Mouse (Mus musculus): ENCODE measurements around the gene Polr3h.

Polr3h gene

DNA sequence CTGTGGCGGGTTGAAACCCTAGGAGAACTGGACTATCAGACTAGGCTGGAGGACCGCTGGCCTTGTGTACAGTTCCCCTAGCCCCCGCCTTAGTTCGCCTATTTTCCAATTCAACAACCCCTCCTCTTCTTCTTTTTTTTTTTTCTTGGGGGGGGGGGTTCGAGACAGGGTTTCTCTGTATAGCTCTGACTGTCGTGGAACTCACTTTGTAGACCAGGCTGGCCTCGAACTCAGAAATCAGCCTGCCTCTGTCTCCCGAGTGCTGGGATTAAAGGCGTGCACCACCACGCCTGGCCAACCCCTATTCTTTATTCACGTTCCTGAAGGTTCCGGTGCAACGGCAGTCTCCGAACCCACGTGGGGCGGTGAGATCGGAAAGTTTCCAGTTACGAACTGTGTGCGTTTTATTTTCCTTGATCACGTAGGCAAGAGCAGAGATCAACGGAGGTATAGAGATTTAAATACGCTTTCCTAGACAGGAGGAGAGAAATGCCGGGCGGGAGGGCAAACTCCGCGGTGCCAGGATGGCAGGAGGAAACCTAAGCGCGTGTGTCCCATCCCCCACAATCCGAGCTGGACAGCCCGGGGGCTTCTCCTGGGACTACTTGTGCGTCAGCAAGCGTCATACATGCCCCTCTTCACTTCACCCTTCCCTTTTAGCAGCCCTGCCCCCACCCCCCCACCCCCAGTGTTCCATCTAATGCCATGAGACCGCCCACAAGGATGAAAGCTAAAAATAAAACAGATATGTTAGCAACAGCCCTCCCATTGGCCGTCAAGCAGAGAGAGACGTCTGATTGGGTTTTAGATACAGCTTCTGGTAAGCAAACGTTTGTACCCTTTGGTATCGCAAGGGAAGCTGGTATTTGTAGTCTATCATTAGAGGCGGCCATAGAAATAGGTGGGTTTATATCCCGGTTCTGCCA lies 66.4 kb downstream of the Polr3h start:
- DNase-seq, result peak; percentile 81

DNA sequence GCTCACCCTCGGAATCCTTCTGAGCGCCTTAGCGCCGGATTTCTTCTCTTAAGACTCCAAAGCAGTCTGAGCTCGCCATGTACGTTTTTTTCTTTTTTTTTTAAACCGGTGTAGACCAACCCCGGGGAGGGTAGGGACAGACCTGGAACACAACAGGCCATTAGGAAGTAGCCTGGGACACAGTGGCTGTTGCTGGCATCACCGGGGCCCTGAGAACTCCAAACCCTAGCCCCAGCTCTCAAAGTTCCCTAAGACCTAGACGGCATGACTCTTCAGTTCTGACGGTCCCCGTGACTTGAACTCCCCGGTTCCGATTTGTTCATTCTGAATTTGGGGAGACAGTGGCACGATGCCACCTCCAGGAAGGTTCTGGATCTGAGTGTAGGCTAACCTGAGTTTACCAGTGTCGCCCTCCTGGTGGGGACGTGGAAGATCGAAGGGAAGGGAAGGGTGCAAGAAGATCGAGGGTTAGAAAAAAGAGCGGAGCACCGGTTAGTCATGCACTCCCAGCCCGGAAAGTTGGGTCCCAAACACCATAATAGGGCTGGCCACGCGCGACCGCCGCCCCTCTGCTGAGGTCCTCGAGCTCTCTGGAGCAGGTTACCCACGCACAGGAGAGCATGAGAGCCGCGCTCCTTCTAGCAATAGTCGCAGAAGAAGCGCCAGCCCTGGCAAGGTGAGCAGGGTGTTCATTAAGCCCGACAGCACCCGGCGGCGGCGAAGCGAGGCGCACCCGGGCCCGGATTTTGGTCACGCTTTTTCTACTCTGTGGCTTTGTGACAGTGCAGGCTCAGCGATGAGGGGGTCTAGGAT lies 67.3 kb downstream of the Polr3h start, which contains the start of gene Tob2:
Gene Tob2, minus strand, starts transcription at position 280 of the 813 bp plus-strand sequence.
- peak; percentile 84 for DNase-seq

DNA sequence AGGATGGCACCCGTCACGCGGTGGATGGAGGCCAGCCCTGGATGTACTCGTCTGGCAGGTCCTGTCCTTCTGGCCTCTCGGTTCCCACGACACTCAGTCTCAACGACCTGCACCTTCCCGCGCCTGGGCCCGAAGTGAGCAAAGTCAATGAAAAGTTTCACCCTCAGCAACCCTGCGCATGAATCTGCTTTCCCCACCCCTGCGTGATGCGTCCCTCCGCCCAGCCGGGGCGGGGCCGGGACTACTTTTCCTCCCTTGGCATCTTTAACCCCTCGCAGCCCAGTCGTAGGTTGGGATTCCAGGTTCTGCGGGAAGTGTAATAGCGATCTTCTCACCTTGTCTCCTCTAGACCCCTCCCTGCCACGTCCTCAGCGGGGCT lies 67.9 kb downstream of the Polr3h start:
- peak; percentile 94 for DNase-seq

DNA sequence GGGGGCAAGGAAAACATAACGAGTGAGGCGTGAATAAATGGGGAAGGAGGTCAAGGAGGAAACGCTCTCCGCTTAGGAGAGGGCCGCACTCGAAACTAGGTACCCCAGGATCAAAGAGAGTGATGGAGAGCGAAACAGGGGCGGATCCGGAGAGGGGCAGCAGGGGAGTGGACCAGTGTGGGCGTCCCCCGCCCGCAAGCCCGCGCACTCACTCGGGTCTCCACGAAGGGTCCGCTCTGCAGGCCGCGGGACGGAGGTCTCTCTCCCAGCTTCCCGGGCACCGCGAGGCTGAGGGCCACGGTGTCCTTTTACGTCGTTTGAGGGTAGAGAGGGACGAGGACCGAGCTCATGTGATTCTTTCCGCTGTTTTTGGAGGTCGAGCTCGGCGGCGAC lies 68.3 kb downstream of the Polr3h start:
- no peak for DNase-seq

DNA sequence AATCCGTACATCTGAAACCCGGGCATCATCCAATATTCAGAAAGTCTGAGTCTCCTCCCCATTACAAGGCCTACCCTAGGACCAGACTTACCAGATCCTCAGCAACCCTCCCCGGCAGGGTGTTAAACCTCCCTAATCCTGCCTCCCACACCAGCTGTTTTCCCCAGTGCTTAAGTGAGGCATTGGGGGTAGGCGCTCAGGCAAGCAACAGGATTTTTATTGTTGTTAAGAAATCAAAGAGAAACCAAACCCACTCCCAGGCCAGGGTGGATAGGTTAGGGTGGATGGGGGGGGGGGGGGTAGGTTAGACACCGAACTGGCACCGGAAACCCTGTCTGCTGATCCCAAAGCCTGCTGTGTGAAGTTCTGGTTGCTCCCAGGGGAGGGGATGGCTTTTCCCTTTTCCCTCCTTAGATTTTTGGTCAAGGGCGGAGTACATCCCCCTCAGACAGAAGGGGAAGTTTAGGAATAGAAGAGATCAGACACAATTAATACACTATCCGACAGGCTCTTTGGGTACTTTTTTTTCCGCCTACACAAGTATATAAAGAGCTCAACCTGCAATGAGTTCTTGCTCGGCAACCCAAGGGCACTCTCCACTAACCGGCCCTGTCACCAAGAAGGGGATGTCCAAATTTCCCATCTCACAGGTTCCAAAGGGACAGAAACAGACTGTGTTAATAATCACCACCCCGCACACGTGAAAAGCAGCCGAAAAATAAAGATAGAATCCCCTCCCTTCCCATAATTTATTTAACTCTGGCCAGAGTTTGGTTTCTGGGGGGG lies 68.9 kb downstream of the Polr3h start:
- DNase-seq, result peak; percentile 42

DNA sequence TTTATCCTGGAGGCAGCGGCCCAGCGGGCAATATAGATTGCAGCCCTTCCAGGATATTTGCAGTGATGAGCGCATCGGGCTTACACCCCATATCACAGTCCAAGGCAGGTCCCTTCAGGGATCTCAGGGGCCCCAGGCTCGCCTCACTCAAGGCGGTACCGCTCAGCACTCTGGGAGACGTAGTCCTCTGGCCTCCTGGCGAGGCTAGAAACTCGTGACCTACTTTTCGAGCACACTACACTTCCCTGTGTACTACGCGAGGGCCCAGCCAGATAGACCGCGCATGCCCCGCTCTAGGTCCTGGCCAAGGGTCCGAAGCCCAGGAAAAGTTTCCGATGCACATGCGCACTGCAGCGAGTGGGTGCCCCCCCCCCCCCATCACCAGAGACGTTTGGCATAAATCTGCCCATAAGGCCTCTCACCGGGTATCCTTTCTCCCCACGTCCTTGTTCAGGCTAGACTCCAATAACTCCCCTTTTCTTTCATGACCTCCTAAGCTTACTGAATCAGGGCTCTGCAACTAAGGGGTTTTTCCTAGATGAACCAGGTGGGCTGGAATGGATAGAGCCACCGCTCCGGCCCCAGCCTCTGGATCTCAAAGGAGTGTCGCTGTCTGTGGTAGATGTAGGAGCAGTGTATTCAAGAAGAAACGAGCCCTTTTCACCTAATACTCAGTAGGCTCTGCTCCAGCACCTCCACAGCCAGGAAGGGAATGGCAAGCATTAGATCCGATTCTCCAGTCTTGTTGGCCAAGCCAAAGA lies 69.8 kb downstream of the Polr3h start:
- DNase-seq, result peak; percentile 83

DNA sequence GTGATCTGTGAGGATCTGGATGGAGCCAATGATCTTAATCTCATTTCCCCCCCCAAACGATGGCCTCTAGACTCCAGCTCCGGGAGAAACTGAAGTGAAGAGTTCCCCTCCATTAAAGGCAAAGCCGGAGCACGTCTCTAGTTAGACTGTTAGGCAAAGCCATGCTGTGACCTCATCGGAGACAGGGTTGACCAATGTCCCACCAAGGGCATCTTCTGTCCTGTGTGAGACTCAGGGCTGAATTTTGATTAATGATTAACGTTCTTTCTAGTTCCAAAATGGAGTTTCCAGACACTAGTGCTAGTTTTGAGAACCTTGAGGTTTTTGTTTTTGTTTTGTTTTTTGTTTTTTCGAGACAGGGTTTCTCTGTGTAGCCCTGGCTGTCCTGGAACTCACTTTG lies 73.0 kb downstream of the Polr3h start:
- DNase-seq, result no peak

DNA sequence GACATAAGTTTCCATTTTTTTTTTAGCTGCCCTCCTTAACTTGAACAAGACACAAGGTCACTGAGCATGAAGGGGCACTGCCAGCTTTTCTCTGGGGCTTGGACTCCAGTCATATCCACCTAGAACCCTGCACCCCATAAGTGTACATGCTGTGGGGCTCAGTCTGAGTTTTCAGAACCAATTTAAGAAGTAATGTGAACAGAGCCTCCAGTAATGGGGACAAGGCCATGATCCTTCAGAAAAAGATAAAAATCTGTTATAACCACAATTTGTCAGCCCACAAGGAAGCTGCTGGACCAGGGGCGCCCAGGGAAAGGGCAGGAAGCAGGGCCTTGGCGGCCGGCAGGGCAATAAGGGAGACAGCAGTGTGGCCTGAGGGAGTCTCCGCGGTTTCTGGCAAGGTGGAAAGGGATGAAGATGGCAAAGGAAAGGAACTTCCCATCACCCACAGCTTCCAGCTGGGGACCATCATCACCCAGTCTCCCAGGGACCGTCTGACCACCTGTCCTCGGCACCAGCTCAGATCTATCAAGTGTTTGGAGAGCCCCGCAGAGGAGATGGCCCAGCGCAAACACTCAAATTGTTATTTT lies 73.5 kb downstream of the Polr3h start:
- no peak for DNase-seq

DNA sequence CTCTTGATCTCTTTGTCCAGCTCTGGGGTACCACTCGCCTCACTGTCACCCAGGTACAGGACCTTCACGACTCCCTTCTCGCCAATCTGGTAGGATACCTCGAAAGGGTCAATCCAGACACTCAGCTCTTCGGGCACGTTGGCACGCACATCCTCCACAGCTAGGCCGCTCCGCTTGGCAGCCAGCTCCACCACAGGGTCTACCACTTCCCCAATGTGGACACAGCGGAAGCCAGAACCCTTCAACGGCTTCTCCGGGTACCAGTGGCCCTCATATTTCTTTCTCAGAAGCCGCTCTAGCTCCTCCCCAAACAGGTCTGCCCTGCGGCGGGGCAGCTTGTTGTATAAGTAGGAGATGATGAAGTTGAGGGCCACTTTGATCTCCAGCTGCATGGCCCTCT lies 74.7 kb downstream of the Polr3h start:
- DNase-seq, result no peak

DNA sequence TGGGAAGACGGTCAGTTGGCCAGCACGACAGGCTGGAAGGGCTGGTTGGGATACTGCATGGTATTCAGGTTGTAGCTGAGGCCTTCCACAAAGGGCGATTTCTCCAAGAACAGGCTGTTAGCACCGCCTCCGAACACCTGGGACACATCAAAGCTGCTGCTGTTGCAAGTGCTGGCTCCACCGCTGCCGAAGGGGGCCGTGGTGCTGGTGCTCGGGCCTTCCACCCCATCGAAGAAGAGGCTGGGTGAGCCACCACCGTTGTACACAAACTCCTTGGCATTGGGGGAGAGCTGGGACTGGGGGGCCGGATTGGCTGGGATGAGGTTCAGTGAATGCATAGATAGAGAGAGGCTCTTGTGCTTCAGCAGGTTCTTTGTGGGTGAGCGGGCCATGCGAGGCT lies 75.3 kb downstream of the Polr3h start:
- DNase-seq, result peak; percentile 53

DNA sequence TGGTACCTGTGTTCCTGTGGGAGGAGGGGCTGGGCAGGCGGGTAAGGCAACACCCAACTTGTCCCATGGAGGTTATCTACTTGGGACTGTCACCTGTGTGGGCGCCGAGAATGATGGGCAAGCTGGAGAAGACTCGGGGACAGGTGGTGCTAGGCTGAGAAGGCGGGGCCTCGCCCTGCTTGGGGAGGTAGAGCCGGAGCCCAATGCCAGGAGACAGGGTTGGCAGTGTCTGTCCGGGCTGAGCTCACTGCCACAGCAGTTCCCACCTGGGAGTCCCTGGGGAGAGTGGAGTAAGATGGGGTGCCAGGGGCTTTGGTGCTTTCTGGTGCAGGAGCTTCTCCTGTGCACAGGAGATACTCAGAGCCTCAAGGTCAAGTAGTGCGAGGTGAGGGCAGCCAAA lies 76.9 kb downstream of the Polr3h start:
- DNase-seq, result no peak

DNA sequence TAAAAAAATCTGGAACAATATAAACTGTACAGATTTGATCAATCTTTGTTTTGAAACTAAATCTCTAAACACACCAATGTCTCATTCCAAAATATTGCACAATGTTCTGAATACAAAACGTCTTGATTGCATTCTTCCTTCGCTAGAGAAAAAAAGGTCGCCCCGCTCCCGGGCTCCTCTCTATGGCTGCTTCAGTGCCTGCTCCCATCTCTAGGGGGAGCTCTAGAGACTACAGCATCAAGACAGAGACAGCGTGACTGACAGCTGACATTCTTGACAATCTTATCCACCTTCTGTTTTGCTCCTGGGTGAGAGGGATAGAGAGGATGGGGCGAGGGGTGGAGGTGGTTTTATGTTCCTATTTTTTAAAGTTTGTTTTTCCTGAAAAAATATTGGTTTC lies 77.7 kb downstream of the Polr3h start:
- peak; percentile 79 for DNase-seq

DNA sequence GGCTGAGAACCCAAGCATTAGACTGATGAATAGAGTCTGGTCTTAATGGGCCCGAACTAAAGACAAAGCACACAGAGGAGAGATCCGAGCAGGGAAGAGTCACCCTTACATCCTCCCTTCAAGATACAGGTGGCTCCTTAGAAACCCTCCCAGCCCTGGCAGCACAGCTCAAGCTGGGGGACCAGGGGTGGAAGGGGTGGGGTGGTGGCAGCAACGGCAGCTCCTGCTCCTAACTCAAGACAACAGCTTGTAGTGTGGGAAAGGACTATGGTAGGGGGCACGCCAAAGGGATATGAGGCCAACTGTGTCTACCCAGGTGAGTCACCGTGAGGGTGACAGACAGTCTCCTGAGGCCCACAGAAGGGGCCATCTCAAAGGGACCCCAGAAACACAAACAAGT lies 78.2 kb downstream of the Polr3h start:
- no peak for DNase-seq

DNA sequence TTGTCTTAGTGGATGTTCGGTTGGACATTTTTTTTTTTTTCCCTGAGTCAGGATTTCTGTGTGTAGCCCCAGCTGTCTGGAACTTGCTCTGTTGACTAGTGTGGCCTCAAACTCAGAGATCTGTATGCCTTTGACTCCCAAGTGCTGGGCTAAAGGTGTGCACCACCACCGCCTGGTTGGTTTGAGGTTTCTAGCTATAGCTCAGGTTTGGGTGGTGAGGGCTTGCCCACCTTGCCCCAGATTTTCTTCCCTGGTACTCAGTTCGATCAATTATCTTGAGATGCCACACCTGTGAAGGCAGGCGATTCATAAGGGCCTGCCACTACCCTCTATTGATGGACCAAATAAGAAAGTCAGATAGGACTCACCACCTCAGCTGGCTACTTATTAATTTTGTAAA lies 78.9 kb downstream of the Polr3h start:
- no peak for DNase-seq

DNA sequence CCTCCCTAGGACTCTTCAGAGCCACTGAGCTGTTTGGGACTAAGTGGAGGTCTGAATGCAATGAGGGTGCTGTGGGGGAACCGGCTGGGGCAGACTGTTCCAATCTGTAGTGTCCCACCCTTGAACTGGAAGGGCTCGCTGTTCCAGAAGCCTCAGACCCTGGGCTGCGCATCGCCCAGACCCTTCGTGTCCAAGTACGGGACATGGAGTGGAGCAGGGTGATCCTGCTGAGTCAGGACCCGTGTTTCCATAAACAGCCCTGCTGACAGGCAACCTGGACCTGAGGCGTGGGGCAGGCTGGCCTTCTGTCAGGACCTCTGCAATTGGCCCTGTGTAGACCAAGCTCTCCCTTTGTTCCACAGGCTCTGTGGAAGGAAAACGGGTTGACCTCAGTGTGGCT lies 79.3 kb downstream of the Polr3h start:
- no peak for DNase-seq

DNA sequence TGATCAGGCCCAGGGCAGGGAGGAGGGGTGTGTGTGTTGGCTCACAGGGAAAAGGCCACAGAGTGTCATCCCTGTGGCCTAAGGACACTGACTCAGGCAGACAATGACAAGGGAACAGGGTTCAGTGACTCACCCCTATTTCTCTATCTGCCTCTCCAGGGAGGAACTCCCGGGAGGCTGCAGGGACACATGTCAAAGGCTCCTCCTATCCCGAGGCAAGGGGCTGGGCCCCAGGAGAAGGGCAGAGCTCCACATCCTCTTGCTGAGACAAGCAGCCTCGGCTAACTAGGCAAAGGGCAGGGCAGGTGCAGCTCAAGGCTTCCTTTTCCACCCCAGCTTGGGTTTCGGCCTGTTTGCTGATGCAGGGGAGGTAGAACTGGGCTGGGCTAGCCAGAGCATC lies 80.3 kb downstream of the Polr3h start:
- DNase-seq, result no peak

DNA sequence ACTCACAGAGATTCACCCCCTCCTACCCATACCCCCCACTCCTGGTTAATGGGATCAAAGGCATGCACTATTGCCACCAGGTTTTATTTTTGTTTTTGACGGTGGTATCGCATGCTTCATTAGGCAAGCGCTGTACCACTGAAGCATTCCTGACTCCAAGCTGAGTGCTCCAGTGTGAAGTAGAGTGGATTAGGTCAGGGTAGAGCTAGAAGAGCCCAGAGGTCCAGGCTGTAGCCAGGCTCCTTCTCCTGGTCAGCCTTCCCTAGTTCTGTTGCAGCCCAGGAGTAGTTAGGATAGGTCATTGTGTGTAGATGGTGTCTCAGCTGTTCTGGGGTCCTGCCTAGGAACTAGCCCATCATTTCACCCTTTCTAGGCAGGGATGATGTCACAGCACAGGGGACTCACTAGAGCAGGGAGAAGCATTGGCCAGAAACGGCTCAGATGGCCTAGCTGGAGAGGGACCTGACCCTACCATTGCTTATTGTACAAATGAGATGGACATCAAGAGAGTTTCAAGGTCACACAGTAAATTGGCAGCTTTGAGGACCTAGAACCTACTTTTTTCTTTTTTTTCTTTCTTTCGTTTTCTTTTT lies 80.9 kb downstream of the Polr3h start:
- DNase-seq, result no peak

DNA sequence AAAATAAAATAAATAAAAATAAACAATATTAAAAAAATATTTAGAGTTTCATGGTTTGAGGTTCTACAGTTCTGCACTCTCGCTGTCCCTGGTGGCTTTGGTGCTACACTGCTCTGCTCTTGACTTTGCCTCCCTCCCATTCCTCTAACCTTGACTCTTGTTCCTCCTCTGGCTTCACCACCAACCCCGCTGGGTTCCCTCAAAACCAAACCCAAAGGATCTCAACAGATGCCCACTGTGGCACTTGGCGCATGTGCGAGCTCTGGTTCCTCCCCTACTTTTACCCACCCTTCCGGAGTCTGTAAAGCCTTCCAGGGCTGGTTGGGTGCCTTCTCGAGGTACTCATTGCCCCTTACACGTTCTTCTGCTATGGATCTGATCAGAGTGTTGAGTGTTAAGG lies 83.8 kb downstream of the Polr3h start:
- no peak for DNase-seq

DNA sequence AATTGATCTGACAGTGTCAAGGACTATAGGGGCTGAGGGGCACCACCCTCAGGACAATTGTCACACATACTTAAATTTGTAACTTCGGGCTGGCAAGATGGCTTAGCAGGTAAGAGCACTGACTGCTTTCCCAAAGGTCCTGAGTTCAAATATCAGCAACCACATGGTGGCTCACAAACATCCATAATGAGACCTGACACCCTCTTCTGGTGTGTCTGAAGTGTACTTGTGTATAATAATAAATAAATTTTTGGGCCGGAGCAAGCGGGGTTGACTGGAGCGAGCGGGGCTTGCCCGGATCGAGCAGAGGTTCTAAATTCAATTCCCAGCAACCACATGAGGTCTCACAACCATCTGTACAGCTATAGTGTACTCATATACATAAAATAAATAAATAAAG lies 85.7 kb downstream of the Polr3h start:
- DNase-seq, result no peak

DNA sequence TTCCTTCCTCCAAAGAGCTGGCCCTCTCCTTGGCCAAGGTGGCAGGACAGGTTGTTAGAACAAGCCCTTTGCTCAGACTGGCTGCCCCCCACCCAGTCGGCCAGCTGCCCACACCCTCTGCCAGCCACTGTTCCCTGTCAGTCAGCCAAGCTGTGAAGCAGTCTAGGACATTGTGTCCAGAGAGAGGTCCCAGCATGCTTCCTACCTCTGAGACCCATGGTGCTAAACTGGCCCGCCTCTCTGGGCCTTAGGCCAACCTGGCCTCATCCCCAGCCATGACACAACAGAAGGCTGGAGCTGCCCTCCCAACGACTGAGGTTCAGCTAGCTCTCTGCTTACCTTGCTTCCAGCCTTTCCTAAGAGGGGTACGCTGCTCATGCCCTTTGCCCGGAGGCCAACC lies 86.4 kb downstream of the Polr3h start:
- no peak for DNase-seq

DNA sequence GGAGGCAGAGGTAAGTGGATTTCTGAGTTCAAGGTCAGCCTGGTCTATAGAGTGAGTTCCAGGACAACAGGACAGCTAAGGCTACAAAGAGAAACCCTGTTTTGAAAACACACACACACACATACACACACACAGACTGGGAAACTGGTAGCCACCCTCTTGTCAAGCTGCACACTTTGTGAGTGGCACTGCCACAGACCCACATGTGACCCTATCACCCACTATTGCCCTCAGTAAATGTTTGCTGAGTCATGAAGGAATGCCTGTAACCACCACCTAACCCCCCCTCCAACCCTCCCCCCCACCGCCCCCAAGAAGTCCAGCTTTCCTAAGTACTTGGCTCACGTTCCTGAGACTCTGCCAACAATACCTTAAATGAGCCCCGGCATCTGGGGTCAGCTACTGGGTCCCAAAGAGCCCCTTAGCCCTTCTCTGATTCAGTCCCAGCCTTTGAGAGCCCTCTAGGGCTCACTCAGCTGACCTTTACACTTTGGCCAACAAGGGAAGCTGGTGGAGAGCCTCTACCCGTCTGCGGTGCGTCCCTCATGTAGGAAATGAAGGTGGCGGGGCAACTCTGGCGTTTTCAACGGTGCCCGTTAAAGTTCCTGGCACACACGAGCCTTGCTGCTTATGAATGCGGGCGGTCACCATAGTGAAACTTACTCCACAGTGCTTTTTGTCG lies 87.3 kb downstream of the Polr3h start:
- no peak for DNase-seq
